Mouse (Mus musculus): ENCODE measurements at regions not wholly inside any gene's neighbourhood (a gene's known extent, or its start where the extent isn't known, plus 50 kb on each side); places are given as distances from the start of the nearest gene placed in this dataset.

DNA sequence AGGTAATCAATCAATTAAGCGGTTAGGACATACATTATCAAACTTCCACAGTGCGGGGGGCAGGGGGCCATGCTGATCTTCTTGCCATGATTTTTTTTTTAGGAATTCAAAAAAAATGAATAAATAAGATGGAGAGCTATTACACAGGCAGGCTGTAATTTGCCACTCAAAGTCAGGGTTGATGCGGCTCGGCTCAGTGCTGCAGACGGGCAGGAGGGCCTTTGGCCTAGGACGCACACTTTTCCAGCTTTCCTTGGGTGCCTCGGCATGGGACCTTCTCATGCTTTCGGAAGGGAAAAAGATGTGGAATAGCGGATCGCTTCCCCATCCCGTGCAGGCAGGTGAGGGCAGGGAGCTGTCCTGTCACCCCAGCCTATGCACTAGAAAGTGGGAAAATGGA, 383.4 kb upstream of the 3110018I06Rik start:
- no peak for DNase-seq (ENCODE audit: low spot score in 2 of 2)

DNA sequence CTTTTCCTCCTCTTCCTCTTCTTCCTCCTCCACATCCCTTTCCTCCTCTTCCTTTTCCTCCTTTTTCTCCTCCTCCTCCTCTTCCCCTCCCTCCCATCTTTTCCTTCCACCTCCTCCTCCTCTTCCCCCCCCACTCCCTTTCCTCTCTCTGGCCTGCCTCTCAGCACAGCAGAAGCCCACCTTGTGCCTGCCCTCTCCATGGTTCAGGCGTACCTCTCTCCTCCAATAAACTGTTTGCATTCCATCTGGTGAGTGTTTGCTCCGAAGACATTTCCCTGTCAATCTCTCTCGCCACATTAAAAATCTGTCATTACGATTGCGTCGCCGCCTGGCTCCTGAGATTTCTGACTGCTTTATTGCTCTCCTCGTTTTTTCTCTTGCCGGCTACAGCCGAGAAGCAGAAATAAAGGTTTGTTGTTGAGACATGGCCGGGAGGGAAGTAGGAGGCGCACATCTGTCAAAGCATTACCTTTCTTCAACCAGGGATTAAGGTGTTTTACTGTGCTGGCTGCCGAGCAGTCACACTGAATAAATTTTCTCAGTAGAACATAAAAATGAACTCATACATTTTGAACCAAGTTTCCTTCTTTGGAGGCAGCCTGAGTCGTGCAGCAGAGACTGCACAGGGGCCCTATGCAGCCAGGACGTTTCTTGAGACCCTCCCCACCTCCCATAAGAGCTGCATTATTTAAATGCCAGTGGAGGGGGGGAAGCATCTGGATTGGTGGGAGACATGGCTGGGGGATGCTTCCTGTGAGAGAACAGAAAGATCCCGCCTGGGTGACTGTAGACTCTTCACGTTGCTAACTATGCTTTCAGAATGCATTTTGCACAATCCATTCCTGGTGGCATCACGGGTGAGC, 376.3 kb upstream of the 3110018I06Rik start:
- DNase-seq (ENCODE audit: low spot score in 2 of 2) = no peak

DNA sequence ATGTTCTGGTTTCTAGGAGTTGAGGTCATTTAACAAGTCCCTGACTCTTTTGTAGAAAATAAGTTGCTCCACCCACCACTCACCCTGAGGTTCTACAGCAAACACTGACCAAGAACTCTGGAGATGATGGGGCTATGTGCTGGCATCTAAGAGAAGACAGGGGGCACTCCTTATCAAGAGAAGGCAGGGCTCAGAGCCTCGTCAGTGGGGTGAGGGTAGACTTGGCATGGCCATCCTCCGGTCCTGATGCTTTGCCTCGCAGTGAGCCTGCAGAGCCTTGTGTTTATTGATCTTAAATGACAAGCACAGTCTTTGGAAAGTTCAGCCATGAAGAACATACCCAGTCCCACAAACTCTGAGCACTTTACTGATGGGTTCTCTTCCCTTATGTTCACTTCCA, 370.1 kb upstream of the 3110018I06Rik start:
- DNase-seq (ENCODE audit: low spot score in 2 of 2) = no peak

DNA sequence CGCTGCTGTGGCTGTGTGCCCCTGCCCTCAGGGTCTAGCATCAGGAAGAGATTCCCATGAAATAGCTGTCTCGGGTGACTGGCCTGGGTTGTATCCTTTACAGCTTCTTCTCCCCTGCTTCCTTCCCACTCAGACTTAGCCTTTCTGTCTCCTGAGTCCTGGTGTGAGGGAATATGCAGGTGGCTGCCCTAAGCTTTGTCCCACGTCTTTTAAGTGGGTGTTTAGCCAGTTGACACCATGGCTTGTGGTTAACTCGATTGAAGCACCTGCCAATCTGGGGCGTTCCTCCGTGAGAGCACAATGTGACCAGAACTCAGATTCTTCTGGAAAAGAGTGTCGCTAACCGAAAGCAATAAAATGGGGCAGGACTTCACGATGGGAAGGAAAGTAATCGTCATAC, 369.4 kb upstream of the 3110018I06Rik start:
- no peak for DNase-seq (ENCODE audit: low spot score in 2 of 2)

DNA sequence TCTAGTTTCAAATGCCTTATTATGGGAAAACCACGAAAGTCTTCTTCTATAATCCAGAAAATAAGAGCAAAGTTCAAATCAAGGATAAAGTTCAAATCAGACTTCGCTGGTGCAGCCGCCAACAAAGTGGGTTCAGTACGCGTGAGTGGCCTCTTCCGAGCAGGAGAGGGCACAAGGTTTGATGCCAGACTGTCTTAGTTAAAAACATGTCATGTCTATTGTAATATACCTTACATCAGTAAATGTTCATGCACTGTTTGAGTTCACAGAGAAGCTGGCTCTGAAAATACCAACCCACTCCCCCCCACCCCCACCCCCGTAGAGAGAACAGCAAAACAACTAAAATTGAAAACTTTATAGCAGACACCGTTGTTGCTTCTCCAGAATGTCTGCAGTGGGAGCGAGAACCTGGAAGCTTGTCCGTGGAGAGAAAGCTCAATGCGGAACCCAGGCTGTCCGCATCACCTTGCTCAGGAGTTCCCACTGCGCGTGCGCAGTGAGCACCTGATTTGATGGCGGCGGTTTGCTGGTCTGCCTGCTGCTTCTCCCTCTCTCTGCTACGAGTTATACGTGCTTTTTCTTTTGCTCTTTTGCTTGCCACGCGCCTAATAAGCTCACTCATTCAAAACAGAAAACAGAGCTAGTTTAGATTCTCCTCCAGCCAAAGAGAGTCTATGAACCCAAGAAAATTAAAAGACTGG, 367.8 kb upstream of the 3110018I06Rik start:
- no peak for DNase-seq (ENCODE audit: low spot score in 2 of 2)

DNA sequence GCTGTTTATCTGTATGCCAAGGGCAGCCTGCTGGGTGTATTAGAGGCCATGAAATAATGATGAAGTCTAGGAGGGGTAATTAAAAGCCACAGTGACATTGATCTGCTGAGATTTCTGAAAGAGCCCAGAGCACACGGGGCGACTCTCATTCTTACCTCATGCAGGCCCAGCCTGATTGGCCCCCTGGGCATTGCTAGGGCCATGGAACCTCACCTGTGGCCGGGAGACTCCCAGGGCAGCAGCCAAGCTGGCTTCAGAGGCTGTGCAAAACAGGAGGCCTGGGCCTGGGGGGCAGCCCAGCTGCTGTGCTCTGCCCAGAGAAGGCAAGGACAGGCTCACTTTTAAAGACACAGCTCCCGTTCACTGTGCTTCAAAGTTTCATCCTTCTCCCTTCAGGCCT, 366.4 kb upstream of the 3110018I06Rik start:
- no peak for DNase-seq (ENCODE audit: low spot score in 2 of 2)

DNA sequence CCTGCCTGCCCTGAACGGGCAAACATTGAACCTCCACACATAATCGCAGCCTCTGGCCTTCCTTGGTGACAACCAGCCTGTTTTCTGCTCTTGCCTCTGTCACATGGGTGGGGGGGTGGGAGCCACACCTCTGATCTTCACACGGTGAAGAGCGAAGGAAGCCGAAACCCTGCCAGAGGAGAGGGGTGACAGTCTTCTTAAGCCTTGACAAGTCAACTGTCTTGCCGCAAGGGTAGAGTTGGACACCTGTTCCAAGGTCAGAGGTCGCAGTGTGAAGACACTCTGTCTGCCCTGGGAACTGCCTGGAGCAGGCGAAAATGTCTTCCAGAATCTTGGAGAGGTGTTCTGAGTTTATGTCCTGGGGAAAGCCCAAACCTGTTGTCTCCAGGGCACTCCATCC, 364.8 kb upstream of the 3110018I06Rik start:
- no peak for DNase-seq (ENCODE audit: low spot score in 2 of 2)

DNA sequence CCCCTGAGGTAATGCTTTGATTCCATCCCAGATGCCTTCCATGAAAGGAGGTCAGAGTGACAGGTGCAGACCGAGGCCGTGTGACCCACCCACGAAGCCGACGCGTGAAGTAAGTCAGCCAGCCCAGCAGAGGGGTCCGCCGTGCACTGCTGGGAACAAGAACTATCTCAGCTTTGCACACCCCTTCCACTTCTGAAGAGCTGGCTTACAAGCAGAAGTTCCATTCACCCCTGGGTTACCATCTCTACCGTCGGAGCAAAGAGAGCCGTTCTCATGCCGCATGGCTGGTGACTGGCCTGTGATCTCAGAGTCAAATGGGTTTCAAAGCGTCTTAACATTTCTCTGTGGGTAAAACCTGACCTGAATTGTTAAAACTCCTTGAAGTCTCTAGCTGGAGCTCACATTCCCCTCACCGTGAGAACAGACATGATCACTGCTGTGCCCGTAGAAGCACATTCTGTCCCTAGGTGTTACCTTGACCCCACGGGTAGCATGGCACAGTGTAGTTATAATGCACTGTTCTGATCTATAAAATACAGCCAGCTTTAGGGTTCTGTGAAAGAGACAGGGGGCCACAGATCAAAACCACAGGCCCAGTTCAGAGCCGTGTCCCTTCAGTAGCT, 364.1 kb upstream of the 3110018I06Rik start:
- no peak for DNase-seq (ENCODE audit: low spot score in 2 of 2)

DNA sequence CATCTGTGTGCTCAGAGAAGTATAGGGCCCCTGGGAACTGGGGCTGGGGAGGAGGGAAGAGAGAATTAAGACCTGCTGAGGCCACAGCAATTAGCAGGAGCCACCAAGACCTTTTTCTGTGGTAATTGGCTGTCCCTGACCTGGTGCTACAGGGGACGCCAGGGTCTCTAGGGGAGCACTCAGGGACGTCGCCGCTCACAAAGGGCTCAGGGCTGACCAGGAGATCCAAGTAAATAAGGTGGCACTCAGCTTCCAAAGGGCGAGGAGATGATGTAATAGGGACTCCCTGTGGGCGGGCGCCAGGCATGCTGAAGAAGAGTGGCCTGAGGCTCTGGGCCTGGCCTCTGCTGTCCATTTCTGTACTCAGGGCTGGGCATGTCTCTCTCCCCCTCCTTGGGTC, 363.2 kb upstream of the 3110018I06Rik start:
- no peak for DNase-seq (ENCODE audit: low spot score in 2 of 2)

DNA sequence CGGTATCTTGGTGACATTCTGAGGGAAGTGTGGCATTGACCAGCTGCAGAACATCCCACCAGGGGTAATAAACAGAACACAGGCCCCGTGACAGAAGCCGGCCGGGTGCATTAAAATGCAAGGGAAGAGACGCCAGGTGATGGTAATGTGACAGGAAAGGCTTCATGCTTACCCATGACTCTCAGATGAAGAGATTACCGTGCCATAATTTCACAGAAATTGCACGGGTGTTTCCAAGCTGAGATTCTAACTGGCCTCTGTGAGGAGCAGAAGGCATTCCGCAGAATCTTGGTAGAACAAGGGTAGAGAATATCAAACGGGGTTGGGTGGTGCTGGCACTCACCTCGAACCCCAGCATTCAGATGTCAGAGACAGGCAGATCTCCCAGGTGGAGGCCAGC, 362.4 kb upstream of the 3110018I06Rik start:
- no peak for DNase-seq (ENCODE audit: low spot score in 2 of 2)

DNA sequence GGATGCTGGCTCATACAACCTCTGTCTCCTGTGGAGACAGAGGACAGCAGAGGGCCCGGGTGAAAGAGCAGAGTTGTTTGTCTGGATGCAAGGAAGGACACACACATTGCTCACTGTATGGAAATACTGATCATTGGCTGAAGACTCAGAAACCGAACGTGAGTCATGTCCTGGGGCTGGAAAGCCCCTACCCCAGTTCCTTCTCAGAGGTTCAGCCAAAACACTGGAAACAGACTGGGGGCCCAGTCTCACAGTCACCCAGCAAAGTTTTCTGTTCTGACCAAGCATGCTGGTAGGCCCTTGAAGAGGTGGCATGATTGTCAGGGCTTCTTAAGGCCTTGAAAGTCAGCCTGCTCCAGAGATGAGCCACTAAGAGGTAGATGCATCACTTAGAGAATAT, 360.8 kb upstream of the 3110018I06Rik start:
- DNase-seq (ENCODE audit: low spot score in 2 of 2) = no peak

DNA sequence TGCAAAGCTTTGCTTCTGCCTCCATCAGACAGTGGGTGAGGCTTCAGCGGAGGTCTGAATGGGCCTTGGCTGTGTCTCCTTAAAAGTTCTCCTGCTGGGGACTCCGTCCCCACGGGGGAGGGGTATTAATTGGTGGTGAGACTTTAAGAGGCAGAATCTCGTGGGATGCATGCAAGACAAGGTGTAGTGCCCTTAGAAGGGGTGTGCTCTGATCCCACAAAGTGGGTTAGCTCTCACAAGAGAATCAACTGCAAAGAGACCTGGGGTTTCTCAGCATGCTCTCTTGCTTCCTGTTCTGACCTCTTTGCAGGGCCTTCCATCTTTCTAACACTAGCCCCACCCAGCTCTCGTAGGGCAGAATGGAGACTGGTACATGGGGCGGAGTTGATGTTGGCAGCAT, 359.2 kb upstream of the 3110018I06Rik start:
- no peak for DNase-seq (ENCODE audit: low spot score in 2 of 2)

DNA sequence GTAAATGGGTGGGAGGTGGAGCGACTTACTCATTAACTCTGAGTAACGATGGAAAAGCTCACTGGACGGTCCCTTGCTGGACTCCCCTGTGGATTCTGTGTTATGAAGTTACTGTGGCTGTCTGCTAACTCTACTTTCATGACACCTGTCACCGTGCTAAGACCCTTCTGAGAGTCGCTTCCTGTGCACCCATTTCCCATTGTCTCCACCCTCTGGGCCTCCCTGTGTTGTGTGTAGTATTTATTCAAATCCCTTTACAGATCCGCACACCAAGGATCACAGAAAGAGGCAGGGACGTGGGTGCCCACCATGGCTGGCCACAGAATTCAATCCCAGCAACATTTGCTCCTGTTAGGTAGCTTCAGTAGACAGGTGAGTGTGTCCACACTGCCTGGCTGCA, 357.1 kb upstream of the 3110018I06Rik start:
- DNase-seq (ENCODE audit: low spot score in 2 of 2) = no peak

DNA sequence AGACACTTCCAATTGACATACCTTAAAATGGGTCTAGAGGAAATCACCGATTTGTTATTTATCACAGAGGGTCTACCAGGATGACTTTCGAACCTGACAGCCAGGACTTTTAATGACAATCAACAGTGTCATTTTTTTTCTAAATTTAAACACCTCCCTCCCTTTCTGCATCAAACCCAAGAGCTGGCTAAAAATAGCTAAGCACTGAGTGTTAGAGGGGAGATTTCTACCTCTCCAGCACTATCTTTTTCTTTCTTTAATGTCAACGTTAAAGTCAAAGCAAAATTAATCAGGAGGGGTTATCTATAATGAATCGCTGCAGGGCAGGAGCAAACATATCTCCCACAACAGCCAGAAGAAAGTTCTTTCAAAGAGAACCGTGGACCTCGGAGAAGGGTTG, 356.6 kb upstream of the 3110018I06Rik start:
- DNase-seq (ENCODE audit: low spot score in 2 of 2) = no peak

DNA sequence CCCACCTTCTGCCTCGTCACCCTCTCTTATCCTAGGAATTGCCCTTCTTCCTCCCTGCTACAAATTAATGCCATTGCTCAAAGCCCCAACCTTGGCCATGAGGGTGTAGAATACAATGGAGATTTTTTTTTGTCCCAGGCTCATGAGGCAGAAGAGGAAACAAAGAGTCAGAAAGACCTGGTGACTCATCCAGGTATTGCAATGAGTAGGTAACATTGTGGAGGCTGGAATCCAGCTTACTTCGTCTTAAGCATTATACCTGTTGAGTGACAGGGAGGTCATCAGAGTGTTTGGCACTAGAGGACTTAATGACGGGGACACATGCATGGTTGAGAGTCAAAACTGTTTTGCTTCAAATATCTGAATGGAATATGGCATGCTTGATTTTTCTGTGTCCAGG, 355.9 kb upstream of the 3110018I06Rik start:
- no peak for DNase-seq (ENCODE audit: low spot score in 2 of 2)

DNA sequence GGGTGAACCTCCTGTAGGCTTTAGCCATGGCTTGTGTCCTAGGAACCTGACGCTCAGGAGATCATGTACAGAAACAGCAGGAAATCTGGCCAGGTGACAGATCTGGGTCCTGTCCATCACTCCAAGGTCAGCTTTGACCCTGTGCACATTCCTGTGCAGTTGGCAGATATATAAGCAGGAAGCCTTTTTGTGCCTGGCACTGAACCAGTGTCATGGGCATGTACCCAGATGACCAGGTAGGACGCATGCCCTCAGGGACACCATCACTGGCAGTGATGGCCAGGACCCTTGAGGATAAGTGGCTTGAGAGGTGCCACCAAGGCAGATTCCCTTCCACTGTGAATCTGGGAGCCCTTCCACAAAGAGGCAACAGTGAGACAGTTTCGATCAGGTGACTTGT, 354.1 kb upstream of the 3110018I06Rik start:
- DNase-seq (ENCODE audit: low spot score in 2 of 2) = no peak

DNA sequence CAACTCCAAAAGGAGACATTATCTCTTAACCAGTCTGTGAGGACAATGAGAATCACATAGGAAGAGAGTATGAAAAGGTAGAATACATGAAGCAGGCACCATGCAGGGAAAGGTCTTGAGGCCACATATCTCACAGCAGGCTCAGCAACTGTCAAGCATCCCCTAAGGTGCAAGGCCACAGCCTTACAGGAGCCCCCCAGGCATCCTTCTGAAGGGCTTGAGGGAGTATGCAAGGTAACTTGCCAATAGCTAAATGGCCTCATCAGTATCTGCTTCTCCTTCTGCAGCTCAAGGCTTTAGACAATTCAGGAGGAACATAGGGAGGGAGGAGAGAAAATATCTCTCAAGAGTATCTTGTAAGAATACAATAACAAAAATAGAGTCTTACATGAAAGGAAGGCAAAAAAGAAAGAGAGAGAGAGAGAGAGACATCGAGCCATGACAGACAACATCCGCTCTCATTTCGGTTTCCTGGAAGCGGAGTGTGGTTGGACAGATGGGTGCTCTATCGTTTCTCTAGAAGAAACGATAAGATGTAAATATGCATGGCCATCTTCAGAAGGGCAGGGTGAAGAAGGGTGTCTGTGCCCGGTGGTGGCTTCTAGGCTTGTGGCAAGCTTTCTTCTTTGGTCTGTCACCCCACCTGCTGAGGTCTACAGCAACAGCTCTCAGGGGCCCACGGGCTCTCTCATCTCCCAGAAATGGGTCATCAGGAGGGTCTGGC, 349.6 kb upstream of the 3110018I06Rik start:
- no peak for DNase-seq (ENCODE audit: low spot score in 2 of 2)

DNA sequence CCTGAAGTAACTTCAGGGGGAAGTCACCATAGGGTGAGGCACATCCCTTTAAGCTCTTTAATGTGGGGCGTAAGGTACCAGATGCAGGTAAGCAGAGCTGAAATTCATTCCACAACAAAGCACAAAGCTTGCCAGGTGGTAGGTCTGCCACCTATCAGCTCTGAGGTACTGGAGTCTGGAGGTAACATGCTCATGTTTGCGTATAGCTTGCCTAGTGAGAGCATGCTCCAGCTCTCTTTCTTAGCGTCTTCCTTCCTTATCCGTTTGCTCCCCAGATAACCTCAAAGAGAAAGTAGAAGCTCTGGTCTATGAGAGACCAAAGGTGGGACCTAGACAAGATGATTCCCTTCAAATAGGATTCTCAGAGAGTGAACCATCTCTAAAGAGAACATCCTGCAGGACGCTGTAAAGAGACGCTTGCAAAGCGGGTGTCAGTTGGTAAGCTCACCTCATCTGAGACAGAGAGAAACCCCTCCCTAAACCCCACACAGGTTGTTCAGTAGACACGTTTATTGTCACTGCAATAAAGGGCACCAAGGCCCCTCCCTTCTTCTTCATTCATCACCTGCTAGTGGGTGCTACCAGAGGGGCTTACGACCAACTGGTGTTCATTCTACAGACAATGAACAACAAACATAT, 347.4 kb upstream of the 3110018I06Rik start:
- DNase-seq (ENCODE audit: low spot score in 2 of 2) = no peak

DNA sequence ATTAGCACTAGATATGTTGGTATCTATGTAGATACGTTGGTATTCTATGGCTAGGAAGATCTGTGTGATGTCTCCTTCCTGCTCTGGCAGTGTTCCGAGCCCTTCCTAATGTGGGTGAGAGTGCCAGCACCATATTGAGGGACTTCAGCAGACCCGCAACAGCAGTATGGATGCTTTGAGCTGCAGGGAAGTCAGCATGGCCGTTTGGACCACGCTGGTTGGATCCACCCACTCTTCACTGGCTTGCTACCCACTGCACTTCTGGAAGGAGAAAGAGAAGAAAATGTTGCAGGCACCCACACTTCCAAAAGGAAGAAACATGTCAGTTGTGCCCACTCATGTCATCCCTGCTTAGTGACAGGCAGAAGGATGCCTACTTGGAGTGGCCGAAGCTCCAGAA, 346.2 kb upstream of the 3110018I06Rik start:
- no peak for DNase-seq (ENCODE audit: low spot score in 2 of 2)

DNA sequence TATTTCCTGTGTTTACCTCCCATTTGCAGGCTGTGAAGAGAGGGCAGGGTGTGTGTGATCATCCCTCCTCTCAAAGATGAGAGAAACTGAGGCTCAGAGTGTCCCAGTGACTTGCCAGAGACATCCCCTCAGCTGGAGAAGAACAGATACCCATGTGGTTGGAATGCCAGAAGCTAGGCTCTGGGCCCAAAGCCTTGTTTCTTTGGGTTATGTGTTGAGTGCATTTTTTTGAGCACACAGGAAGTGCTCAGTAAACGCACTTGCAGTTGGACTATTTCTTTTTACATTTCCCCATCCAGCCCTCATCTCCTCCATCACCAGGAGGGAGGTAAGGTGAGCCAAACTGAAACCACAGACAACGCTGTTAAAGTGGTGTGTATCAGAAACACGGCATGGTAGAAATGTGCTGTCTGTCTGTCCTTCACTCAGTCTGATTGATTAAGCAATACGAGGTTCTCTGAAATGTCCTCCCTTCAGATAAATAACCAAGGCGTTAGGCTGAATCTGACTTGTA, 341.8 kb upstream of the 3110018I06Rik start:
- no peak for DNase-seq (ENCODE audit: low spot score in 2 of 2)

DNA sequence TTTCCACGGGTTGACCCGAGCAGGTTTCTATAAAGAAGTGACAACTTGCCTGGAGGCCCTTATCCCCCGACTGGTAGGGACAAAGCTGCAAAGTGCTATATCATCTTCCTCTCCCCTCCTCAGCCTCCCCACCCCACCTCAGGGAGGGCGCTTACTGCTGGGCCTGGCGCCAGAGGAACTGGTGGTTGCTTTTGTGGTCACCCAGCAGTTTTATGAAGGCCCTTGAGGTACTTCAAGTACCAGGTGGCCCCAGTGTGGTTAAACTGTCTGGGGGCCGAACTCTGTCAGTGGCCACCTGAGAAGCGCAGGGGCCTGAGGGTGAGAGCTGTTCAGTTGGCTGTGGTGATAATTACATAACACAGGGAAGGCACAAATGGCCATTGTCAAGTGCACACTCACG, 340.0 kb upstream of the 3110018I06Rik start:
- DNase-seq (ENCODE audit: low spot score in 2 of 2) = no peak

DNA sequence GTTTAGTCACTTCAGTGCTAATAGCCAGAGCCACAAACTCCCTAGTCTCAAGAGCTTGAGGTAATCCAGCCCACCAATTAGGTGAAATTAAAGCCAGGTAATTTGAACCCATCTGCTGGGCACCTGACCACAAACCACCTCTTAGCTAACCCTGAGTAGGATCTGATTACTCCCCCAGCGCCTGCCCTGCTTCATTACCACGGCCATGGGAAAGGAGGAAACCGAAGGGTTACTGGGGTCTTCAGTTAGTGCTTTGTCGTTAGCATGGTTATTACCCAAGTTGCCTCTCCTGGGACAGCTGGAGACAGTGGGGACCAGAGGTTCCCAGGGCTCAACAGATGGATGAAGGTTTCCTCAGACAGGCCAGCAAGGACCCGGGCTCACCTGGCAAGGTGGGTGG, 337.3 kb upstream of the 3110018I06Rik start:
- DNase-seq (ENCODE audit: low spot score in 2 of 2) = no peak

All from urinary bladder, postnatal 4 days (tissue).